ENCODE assay signal across 34 mouse cellular contexts in the genomic region with DNA sequence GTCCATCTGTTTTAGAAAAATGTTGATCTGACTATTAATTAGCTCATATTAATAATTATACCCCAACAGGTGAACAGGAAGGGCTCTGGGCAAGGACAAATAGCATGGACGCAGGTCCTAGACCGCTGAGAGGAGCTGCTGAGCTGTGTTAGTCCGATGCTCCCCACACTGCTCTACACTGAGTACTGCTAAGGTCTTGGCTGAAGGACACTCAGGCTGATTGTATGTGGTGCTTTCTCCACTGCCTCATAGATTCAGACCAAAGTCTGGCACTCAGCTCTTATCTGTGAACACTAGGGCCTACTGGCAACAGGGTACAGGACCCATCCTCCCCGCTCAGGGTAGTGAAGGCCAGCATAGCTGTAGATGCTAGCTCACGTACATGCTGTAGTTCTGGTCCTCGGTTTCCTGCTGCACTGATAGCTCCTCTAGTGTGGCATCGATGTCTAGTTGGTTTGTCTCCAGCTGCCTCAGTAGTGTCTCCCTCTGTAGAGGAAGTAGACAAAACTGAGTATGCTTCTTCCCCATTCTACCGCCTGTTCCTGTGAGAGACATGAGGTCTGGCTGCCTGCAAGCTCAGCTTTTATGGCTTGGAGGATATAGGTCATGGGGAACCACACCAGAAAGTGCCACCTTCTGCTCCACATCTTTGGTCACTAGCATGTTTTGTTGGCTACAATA. TPM values are rescaled to one million over a fixed set of nuclear protein-coding genes. Genes with fewer than 3 reads are reported as not detected.
DNase-seq lines count a peak whose midpoint lies in the region; ATAC-seq and TF ChIP-seq lines count a peak whose summit lies in the region.
"Had no signal": no experiment of that assay in that cellular context is flagged by ENCODE, and none has a peak within 500 bp of the region (broad histone marks: within the 10 kb centered on the region; RNA-seq: fewer than 3 reads in every experiment).

No protein-coding gene starts in this region.

- no peak overlapping the region for H3K4me2 ChIP-seq in heart, embryonic 16.5 days (ENCODE audit: low read depth, low read length)
- no peak overlapping the region for H3K4me2 ChIP-seq in liver, embryonic 12.5 days
- H3K4me2 ChIP-seq: embryonic facial prominence, embryonic 12.5 days; hindbrain, embryonic 15.5 days; limb, embryonic 13.5 days; midbrain, embryonic 11.5 days; neural tube, embryonic 12.5 days had no signal

- no peak overlapping the region for H3K9ac ChIP-seq in heart, embryonic 16.5 days (ENCODE audit: low read length)
- no peak overlapping the region for H3K9ac ChIP-seq in liver, adult 2 months (ENCODE audit: low read depth, low read length)
- H3K9ac ChIP-seq in liver, embryonic 12.5 days: no peak overlapping the region
- H3K9ac ChIP-seq: embryonic facial prominence, embryonic 12.5 days; hindbrain, embryonic 15.5 days; limb, embryonic 13.5 days; neural tube, embryonic 12.5 days had no signal

- no peaks in the 10 kb centered on the region for H3K79me2 ChIP-seq in liver, adult 2 months (ENCODE audit: control insufficient read depth, insufficient read depth, low read length)

- peaks cover 41% of the 10 kb centered on the region for H3K36me3 ChIP-seq in heart, embryonic 16.5 days (ENCODE audit: control insufficient read depth, insufficient read depth)
- peaks cover 36% of the 10 kb centered on the region for H3K36me3 ChIP-seq in liver, adult 2 months (ENCODE audit: control insufficient read depth, insufficient read depth, low read length)
- peaks cover 97% of the 10 kb centered on the region for H3K36me3 ChIP-seq in liver, embryonic 12.5 days

- no peak for DNase-seq in heart, adult 18-20 months
- DNase-seq in liver, adult 2 months (ENCODE audit: extremely low read depth, low read depth, low spot score): peak; percentile 29
- DNase-seq in right cerebral cortex, postnatal 14 days: peak; percentile 6
- DNase-seq in right cerebral cortex, postnatal 36 days (ENCODE audit: low spot score in 2 of 2): no peak
- DNase-seq: adrenal gland, adult 2 months; adrenal gland, postnatal 36 days; cerebellum, adult 9-10 months; embryo, embryonic 11 days; gastrocnemius, postnatal 25 days; heart, postnatal 14 days; kidney, adult 18-20 months; kidney, postnatal 36 days; lung, adult 2 months; lung, postnatal 10 days; right cerebral cortex, adult 18-20 months; thymus, adult 2 months; thymus, postnatal 36 days had no signal

- no peak for TF ChIP-seq POLR2A in liver, adult 2 months (IDR thresholded peaks at IDR 0.05; ENCODE audit: extremely low read depth, insufficient read depth, low read length)

- peak overlapping the region; percentile 18 for H3K27ac ChIP-seq in heart, embryonic 16.5 days (ENCODE audit: low read length)
- no peak overlapping the region for H3K27ac ChIP-seq in liver, adult 2 months (replicated peaks; ENCODE audit: insufficient read depth, low read depth, low read length)
- H3K27ac ChIP-seq in liver, embryonic 12.5 days: no peak overlapping the region
- H3K27ac ChIP-seq: embryonic facial prominence, embryonic 12.5 days; hindbrain, embryonic 10.5 days; hindbrain, embryonic 15.5 days; limb, embryonic 13.5 days; neural tube, embryonic 12.5 days had no signal

- no peak for TF ChIP-seq CTCF in liver, adult 2 months (IDR thresholded peaks at IDR 0.05; ENCODE audit: low read depth, low read length)

- H3K4me3 ChIP-seq in heart, embryonic 16.5 days (ENCODE audit: low read length): no peak overlapping the region
- no peak overlapping the region for H3K4me3 ChIP-seq in liver, adult 2 months (ENCODE audit: insufficient read depth, low read depth, low read length)
- no peak overlapping the region for H3K4me3 ChIP-seq in liver, embryonic 12.5 days
- H3K4me3 ChIP-seq: embryonic facial prominence, embryonic 12.5 days; hindbrain, embryonic 10.5 days; hindbrain, embryonic 15.5 days; limb, embryonic 13.5 days; neural tube, embryonic 12.5 days had no signal

- no peaks in the 10 kb centered on the region for H3K9me3 ChIP-seq in heart, embryonic 16.5 days (replicated peaks; ENCODE audit: control insufficient read depth, low read length)
- H3K9me3 ChIP-seq in liver, embryonic 12.5 days (replicated peaks): no peaks in the 10 kb centered on the region
- H3K9me3 ChIP-seq: embryonic facial prominence, embryonic 12.5 days; hindbrain, embryonic 10.5 days; hindbrain, embryonic 15.5 days; limb, embryonic 13.5 days; neural tube, embryonic 12.5 days had no signal

- H3K27me3 ChIP-seq in heart, embryonic 16.5 days (ENCODE audit: control insufficient read depth, insufficient read depth, low read length): no peaks in the 10 kb centered on the region
- H3K27me3 ChIP-seq in liver, adult 2 months (ENCODE audit: control insufficient read depth, insufficient read depth, low read length): no peaks in the 10 kb centered on the region
- H3K27me3 ChIP-seq in liver, embryonic 12.5 days (replicated peaks): no peaks in the 10 kb centered on the region
- H3K27me3 ChIP-seq: embryonic facial prominence, embryonic 12.5 days; hindbrain, embryonic 15.5 days; limb, embryonic 13.5 days; neural tube, embryonic 12.5 days had no signal

- H3K4me1 ChIP-seq in heart, embryonic 16.5 days (ENCODE audit: control insufficient read depth, insufficient read depth, low read length): peaks cover 11% of the 10 kb centered on the region
- H3K4me1 ChIP-seq in liver, adult 2 months (ENCODE audit: control insufficient read depth, insufficient read depth, low read length): no peaks in the 10 kb centered on the region
- H3K4me1 ChIP-seq in liver, embryonic 12.5 days: peaks cover 7% of the 10 kb centered on the region
- H3K4me1 ChIP-seq: embryonic facial prominence, embryonic 12.5 days had no signal

- WGBS in heart, embryonic 16.5 days: 81% methylated on average over 8 of the region's 8 CpGs
- WGBS in liver, adult 2 months: 91% methylated on average over 8 of the region's 8 CpGs
- WGBS in liver, embryonic 12.5 days (ENCODE audit: insufficient replicate concordance): 79% methylated on average over 8 of the region's 8 CpGs

- ATAC-seq in heart, embryonic 16.5 days (replicated peaks; ENCODE audit: extremely low read depth, insufficient read depth, low FRiP score): peak; percentile 53; the same call in 1 of the 2 replicates
- no peak for ATAC-seq in liver, embryonic 12.5 days
- no peak for ATAC-seq in granulocyte monocyte progenitor cell, adult 5-6 weeks (replicated peaks; ENCODE audit: poor library complexity, severe bottlenecking)
- ATAC-seq: activated CD4-positive, CD25-positive, alpha-beta regulatory T cell, adult 4 months; forebrain, embryonic 14.5 days; midbrain, embryonic 16.5 days had no signal

RNA-seq across cellular contexts. Expression of a gene that starts 6.8 kb away (rescaled TPM):
- 0.05 and 0.10 TPM in 2 replicates for polyA plus RNA-seq in heart, embryonic 16.5 days (2015; fragmentation: Nextera tagmentation; extraction: Ambion mirVana)
- under 1 TPM; 0.10 to 0.46 TPM for total RNA-seq in heart, adult 18-20 months (2021)
- total RNA-seq in liver, adult 2 months (2014; rRNA removed): not detected in 2 replicates
- 0.06 and 0.07 TPM in 2 replicates for polyA plus RNA-seq in liver, adult 2 months (2012; rRNA removed)
- not detected in 2 replicates for polyA plus RNA-seq in liver, embryonic 12.5 days (2016; fragmentation: Nextera tagmentation; extraction: Ambion mirVana)
- not detected in 2 replicates for total RNA-seq in granulocyte monocyte progenitor cell, adult 5-6 weeks (2014; fragmentation: Nextera tagmentation)
- 0.39 TPM in 1 of 2 replicates, not detected in the other for total RNA-seq in granulocyte monocyte progenitor cell, adult 5-6 weeks (2017)
- total RNA-seq: gastrocnemius, adult 18-20 months; gastrocnemius, postnatal 25 days had no signal

RNA-seq across cellular contexts. Expression of a gene that starts 13.3 kb away (rescaled TPM):
- polyA plus RNA-seq in heart, embryonic 16.5 days (2015; fragmentation: Nextera tagmentation; extraction: Ambion mirVana): 180 and 190 TPM in 2 replicates
- 10 to 100 TPM; 55.9 to 72.5 TPM for total RNA-seq in heart, adult 18-20 months (2021)
- 6.7 and 8.2 TPM in 2 replicates for total RNA-seq in liver, adult 2 months (2014; rRNA removed)
- polyA plus RNA-seq in liver, adult 2 months (2012; rRNA removed): 38.3 and 39.4 TPM in 2 replicates
- polyA plus RNA-seq in liver, embryonic 12.5 days (2016; fragmentation: Nextera tagmentation; extraction: Ambion mirVana): 67.8 and 69.2 TPM in 2 replicates
- total RNA-seq in granulocyte monocyte progenitor cell, adult 5-6 weeks (2014; fragmentation: Nextera tagmentation): 62.5 and 89.4 TPM in 2 replicates
- total RNA-seq in granulocyte monocyte progenitor cell, adult 5-6 weeks (2017): 5.9 and 46.2 TPM in 2 replicates

RNA-seq across cellular contexts. Expression of a gene that starts 13.7 kb away (rescaled TPM):
- 2.7 and 19.0 TPM in 2 replicates for polyA plus RNA-seq in heart, embryonic 16.5 days (2015; fragmentation: Nextera tagmentation; extraction: Ambion mirVana)
- total RNA-seq in heart, adult 18-20 months (2021): 1 to 10 TPM in 1 of 2 experiments, under 1 TPM in 1; 0.55 to 1.4 TPM
- total RNA-seq in liver, adult 2 months (2014; rRNA removed): 7.5 and 7.8 TPM in 2 replicates
- polyA plus RNA-seq in liver, adult 2 months (2012; rRNA removed): 1.5 and 2.0 TPM in 2 replicates
- 0.38 and 0.45 TPM in 2 replicates for polyA plus RNA-seq in liver, embryonic 12.5 days (2016; fragmentation: Nextera tagmentation; extraction: Ambion mirVana)
- total RNA-seq in granulocyte monocyte progenitor cell, adult 5-6 weeks (2014; fragmentation: Nextera tagmentation): 1.5 and 3.4 TPM in 2 replicates
- 1.2 and 66.7 TPM in 2 replicates for total RNA-seq in granulocyte monocyte progenitor cell, adult 5-6 weeks (2017)

RNA-seq across cellular contexts. Expression of a gene that starts 20.0 kb away (rescaled TPM):
- polyA plus RNA-seq in heart, embryonic 16.5 days (2015; fragmentation: Nextera tagmentation; extraction: Ambion mirVana): 42.7 and 48.9 TPM in 2 replicates
- 10 to 100 TPM; 63.5 to 63.8 TPM for total RNA-seq in heart, adult 18-20 months (2021)
- total RNA-seq in liver, adult 2 months (2014; rRNA removed): 11.7 and 15.4 TPM in 2 replicates
- 20.6 and 29.6 TPM in 2 replicates for polyA plus RNA-seq in liver, adult 2 months (2012; rRNA removed)
- polyA plus RNA-seq in liver, embryonic 12.5 days (2016; fragmentation: Nextera tagmentation; extraction: Ambion mirVana): 41.8 and 42.9 TPM in 2 replicates
- total RNA-seq in granulocyte monocyte progenitor cell, adult 5-6 weeks (2014; fragmentation: Nextera tagmentation): 63.1 and 75.4 TPM in 2 replicates
- 61.3 and 71.0 TPM in 2 replicates for total RNA-seq in granulocyte monocyte progenitor cell, adult 5-6 weeks (2017)

RNA-seq across cellular contexts. Expression of a gene that starts 29.1 kb away (rescaled TPM):
- polyA plus RNA-seq in heart, embryonic 16.5 days (2015; fragmentation: Nextera tagmentation; extraction: Ambion mirVana): 0.07 and 0.11 TPM in 2 replicates
- not detected for total RNA-seq in heart, adult 18-20 months (2021)
- under 0.01 and 0.07 TPM in 2 replicates for total RNA-seq in liver, adult 2 months (2014; rRNA removed)
- 0.06 TPM in 1 of 2 replicates, not detected in the other for polyA plus RNA-seq in liver, adult 2 months (2012; rRNA removed)
- polyA plus RNA-seq in liver, embryonic 12.5 days (2016; fragmentation: Nextera tagmentation; extraction: Ambion mirVana): 0.14 and 0.28 TPM in 2 replicates
- total RNA-seq in granulocyte monocyte progenitor cell, adult 5-6 weeks (2014; fragmentation: Nextera tagmentation): not detected in 2 replicates
- not detected in 2 replicates for total RNA-seq in granulocyte monocyte progenitor cell, adult 5-6 weeks (2017)
- total RNA-seq: adrenal gland, adult 2 months; adrenal gland, postnatal 36 days; gastrocnemius, adult 18-20 months; gastrocnemius, postnatal 25 days; heart, adult 8-10 months; heart, postnatal 14 days; layer of hippocampus, postnatal 10 days; left cerebral cortex, adult 8-10 months; left cerebral cortex, postnatal 36 days had no signal
- polyA plus RNA-seq: activated CD4-positive, CD25-positive, alpha-beta regulatory T cell, adult 4 months; adrenal gland, adult 2 months; lung, adult 2 months; thymus, adult 2 months had no signal

Comparison
In these comparisons a context has a peak if more than half of its experiments do, and no peak if none do; other contexts are left out.
1. DNase-seq: peak in liver, adult 2 months (single experiment) and right cerebral cortex, postnatal 14 days (single experiment); none in heart, adult 18-20 months (0 of 2) and right cerebral cortex, postnatal 36 days (0 of 2).